Mouse (Mus musculus): ENCODE measurements at regions not wholly inside any gene's neighbourhood (a gene's known extent, or its start where the extent isn't known, plus 50 kb on each side); places are given as distances from the start of the nearest gene placed in this dataset.

DNA sequence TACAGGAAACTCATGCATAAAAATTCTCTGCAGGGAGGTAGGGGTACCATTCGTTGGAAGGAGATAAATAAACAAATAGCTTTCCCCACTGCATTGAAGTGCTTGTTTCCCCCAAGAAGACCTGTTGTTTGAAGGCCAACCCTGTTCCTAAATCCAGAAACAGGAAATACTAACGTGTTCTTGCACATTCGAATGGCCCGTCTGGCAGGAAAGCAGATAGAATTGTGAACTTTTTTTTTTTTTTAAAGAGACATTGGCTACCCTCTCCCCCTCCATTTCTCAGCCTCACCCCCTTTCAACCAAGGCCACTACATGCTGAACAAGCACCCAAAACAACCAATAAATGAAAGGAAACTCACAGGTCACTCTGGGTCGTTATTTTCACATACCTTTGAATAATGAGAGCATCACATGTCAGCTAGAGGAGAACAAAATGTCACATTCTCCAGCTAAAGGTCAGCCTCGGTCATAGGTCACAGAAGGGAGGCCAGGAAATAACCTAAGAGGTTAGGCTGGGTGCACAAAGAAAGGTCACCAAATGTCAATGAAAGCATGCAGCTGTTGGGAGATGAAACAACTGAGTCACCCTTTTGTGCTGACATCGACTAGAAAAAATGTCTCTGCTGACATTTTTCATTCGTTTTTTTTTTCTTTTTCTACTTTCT lies 250.8 kb upstream of the Usp25 start:
- Histone ChIP-seq H3K4me3 (no peak overlapping the region), H3K27me3 (no peaks in the 10 kb centered on the region), H3K27ac (no peak overlapping the region), H3K4me1 (peaks cover 11% of the 10 kb centered on the region), H3K9me3 (no peaks in the 10 kb centered on the region), H3K4me2 (replicated peaks) (no peak overlapping the region), H3K9ac (no peak overlapping the region), H3K36me3 (no peaks in the 10 kb centered on the region)
- WGBS = 5% methylated on average over 8 of the region's 8 CpGs
- ATAC-seq (ENCODE audit: low FRiP score, low read depth) = no peak

DNA sequence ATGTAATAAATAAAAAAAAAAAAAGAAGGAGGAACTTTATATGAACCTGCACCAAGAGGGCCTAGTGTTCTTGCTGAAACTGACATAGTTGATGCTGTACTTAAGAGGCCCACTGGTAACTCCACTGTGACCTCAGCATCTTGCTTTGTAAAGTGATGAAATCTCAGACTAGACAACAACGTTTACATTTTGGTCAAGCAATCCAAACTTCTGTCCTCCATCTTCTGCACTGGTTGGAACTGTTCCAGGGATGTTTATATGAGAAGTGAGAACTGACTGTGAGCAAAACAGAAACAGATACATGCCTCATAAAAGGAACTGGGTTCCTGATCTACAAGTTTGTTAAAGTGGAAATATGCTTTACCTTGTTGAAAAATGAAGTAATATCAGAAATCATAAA lies 251.7 kb upstream of the Usp25 start:
- WGBS = 59% methylated on average over 1 of the region's 1 CpGs
- Histone ChIP-seq H3K27me3 (no peaks in the 10 kb centered on the region), H3K27ac (no peak overlapping the region), H3K36me3 (no peaks in the 10 kb centered on the region), H3K4me2 (replicated peaks) (no peak overlapping the region), H3K4me3 (no peak overlapping the region), H3K9ac (no peak overlapping the region), H3K9me3 (no peaks in the 10 kb centered on the region), H3K4me1 (peaks cover 11% of the 10 kb centered on the region)
- ATAC-seq (ENCODE audit: low FRiP score, low read depth) = no peak

DNA sequence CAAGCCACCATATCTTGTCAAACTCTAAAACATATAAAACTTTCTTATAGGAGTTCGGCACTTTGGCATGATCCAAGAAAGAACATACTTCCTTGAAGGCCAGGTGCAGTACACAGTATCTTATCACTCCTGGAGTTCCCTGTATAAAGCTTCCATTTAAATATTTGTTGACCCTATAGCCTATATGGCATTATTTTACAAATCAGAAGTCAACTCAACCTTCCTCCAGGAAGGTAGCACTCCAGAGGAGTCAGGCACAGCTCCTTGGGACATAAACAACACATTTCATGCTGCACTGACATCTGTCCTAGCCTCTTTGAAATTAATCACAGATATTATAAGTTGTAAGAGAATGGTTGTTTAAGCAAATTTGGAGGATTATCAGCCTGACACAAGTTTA lies 252.5 kb upstream of the Usp25 start:
- no peak overlapping the region for H3K9ac ChIP-seq
- peaks cover 10% of the 10 kb centered on the region for H3K4me1 ChIP-seq
- H3K4me2 ChIP-seq (replicated peaks) = no peak overlapping the region
- no peak for ATAC-seq (ENCODE audit: low FRiP score, low read depth)
- H3K4me3 ChIP-seq = no peak overlapping the region
- H3K27me3 ChIP-seq = no peaks in the 10 kb centered on the region
- WGBS = 90% methylated on average over 1 of the region's 1 CpGs
- H3K36me3 ChIP-seq = no peaks in the 10 kb centered on the region
- H3K27ac ChIP-seq = no peak overlapping the region
- no peaks in the 10 kb centered on the region for H3K9me3 ChIP-seq

DNA sequence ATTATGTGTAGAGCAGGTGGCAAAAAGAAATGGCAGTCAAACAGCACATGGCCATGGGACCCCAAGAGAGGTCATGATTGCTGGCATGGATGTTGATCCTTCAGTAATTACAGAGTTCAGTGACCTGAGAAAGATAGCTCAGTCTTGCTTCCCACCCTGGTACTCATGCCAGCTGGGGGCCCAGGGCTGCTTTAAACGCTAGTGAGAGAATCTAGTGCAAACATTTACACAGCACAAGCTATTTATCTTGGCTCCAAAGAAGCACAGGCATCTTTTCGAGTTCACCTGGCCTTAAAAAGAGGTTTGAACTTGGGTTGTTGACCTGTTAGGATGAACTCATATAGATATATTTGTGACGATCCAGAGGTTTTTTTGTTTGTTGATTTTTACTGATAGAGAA lies 258.6 kb upstream of the Usp25 start:
- no peak overlapping the region for H3K4me3 ChIP-seq
- H3K27me3 ChIP-seq = no peaks in the 10 kb centered on the region
- H3K4me1 ChIP-seq = no peaks in the 10 kb centered on the region
- no peak for ATAC-seq (ENCODE audit: low FRiP score, low read depth)
- H3K27ac ChIP-seq = no peak overlapping the region
- H3K9me3 ChIP-seq = no peaks in the 10 kb centered on the region
- no peak overlapping the region for H3K4me2 ChIP-seq (replicated peaks)
- H3K36me3 ChIP-seq = no peaks in the 10 kb centered on the region
- WGBS = 73% methylated on average over 3 of the region's 3 CpGs
- no peak overlapping the region for H3K9ac ChIP-seq

DNA sequence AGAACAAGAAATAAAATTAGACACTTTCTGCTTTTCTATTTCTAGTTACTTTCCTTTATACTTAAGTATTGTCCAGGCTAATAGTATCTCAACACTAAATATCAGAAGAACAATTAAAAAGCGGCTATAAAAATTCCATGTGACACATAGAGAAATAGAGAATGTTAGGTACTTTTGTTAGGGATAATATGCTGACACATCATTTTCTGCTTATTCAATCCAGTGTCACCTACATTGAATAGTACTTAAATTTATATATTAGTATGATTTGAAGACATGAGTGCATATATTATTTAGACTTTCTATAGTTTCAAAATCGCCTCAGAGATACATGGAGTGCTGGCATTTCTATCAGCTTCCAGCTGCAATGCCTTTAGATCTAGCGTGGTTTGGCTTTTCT lies 267.1 kb upstream of the Usp25 start:
- no peak overlapping the region for H3K4me2 ChIP-seq (replicated peaks)
- no peaks in the 10 kb centered on the region for H3K9me3 ChIP-seq
- ATAC-seq (ENCODE audit: low FRiP score, low read depth) = no peak
- H3K27ac ChIP-seq = no peak overlapping the region
- 96% methylated on average over 3 of the region's 3 CpGs for WGBS
- H3K36me3 ChIP-seq = no peaks in the 10 kb centered on the region
- H3K9ac ChIP-seq = no peak overlapping the region
- H3K27me3 ChIP-seq = no peaks in the 10 kb centered on the region
- no peak overlapping the region for H3K4me3 ChIP-seq
- H3K4me1 ChIP-seq = no peaks in the 10 kb centered on the region

DNA sequence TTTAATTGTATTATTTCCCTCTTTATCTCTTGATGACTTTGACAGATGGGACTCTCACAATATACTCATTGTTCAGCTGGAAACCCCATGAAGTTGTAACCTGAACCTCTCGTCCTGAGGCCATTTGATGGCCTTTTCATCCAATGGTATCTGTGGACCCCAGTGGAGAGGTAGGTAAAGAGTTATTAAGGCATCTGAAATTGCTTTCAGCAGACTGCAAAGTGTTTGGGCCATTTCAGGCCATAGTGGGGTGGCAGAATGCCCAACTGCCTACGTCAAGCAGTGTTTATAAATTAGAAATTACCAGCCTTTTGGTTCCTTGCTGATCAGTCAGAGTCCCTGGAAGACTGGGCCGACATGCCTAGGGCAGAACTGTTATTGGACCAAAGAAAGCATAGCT lies 272.4 kb upstream of the Usp25 start:
- H3K27ac ChIP-seq = no peak overlapping the region
- WGBS = 38% methylated on average over 3 of the region's 3 CpGs
- H3K36me3 ChIP-seq = no peaks in the 10 kb centered on the region
- no peak overlapping the region for H3K4me3 ChIP-seq
- H3K27me3 ChIP-seq = no peaks in the 10 kb centered on the region
- no peaks in the 10 kb centered on the region for H3K4me1 ChIP-seq
- H3K9ac ChIP-seq = no peak overlapping the region
- no peak for ATAC-seq (ENCODE audit: low FRiP score, low read depth)
- H3K4me2 ChIP-seq (replicated peaks) = no peak overlapping the region
- H3K9me3 ChIP-seq = no peaks in the 10 kb centered on the region

DNA sequence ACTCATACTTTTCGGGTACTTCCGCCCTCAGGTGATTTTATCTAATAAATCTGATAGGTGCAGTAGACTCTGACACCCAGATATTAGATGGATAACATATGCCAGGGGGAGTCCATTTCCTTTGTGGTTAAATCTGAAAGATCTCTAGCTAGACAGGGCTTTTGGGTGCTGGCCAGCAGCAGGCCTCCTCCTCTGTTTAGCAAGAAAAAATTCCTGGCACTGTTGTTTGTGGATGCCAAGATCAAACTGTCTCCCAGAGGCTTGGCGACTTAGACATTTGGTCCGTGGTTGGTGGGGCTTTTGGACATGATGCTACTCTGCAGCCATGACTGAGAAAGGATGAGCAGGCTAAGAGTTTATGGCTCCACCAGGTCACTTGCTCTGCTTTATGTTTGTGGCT lies 287.5 kb upstream of the Usp25 start:
- no peak overlapping the region for H3K4me2 ChIP-seq (replicated peaks)
- no peak overlapping the region for H3K9ac ChIP-seq
- no peaks in the 10 kb centered on the region for H3K36me3 ChIP-seq
- no peak overlapping the region for H3K27ac ChIP-seq
- H3K4me3 ChIP-seq = no peak overlapping the region
- WGBS = 74% methylated on average over 4 of the region's 4 CpGs
- no peaks in the 10 kb centered on the region for H3K27me3 ChIP-seq
- H3K9me3 ChIP-seq = no peaks in the 10 kb centered on the region
- no peak for ATAC-seq (ENCODE audit: low FRiP score, low read depth)
- no peaks in the 10 kb centered on the region for H3K4me1 ChIP-seq

DNA sequence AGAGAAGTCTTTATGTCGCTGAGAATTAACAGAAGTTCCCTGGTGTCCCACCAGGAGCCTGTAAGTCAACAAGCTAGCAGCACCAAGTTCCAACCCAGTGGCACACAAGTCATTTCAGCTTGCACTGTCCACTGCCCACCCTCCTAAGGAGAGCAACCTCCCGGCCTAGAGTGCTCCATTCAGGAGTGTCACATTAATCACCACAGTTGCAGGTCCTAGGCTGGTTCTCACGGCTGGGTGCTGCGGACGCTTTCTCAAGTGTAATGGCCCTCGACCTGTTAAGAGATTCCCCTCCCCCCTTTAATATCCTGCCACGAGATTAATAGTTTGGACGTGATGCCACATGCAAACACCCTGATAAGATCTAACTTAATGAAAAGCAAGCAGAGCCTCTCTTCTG lies 288.2 kb upstream of the Usp25 start:
- no peaks in the 10 kb centered on the region for H3K4me1 ChIP-seq
- H3K9me3 ChIP-seq = no peaks in the 10 kb centered on the region
- WGBS = 38% methylated on average over 8 of the region's 8 CpGs
- no peaks in the 10 kb centered on the region for H3K36me3 ChIP-seq
- no peak overlapping the region for H3K4me2 ChIP-seq (replicated peaks)
- no peak overlapping the region for H3K4me3 ChIP-seq
- H3K27me3 ChIP-seq = no peaks in the 10 kb centered on the region
- no peak overlapping the region for H3K9ac ChIP-seq
- no peak for ATAC-seq (ENCODE audit: low FRiP score, low read depth)
- H3K27ac ChIP-seq = no peak overlapping the region

DNA sequence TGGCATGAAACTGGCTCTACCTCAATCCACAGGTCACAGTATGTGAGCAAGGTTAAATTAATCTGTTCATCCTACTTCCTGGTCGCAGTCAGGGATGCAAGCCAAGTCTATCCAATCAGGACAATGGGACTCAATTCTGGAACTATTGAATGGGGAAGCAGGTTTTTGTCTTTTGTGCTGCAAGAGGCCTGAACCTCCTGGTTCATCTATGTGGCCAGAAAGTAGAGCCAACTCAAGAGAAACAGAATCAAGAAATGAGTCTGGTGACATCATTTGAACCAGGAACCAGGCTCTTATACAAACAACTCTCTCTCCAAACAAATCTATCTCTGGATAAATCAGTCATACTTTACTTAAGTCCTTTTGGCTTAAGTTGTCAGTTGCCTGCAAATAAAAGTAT lies 294.7 kb upstream of the Usp25 start:
- 89% methylated on average over 1 of the region's 1 CpGs for WGBS
- H3K27me3 ChIP-seq = no peaks in the 10 kb centered on the region
- ATAC-seq (ENCODE audit: low FRiP score, low read depth) = no peak

DNA sequence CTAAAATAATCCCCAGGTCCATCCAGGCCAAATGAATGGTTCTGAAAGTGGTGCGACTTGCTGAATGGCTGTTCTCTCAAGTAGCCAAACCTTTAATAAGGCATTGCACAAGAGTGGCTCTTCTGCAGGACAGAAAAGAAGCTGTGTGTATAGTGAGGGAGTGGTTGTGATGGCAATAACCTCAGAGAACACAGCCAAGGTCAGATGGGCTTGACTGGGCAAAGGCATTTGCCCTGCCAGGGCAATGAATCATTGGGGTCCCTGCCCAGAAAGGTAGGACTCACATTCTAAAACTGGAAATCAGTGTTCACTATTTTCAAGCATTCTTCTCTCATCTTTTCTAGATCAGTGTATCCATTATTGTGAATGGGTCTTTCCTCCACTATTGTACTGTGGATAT lies 295.4 kb upstream of the Usp25 start:
- Histone ChIP-seq H3K27me3 (no peaks in the 10 kb centered on the region), H3K4me3 (no peak overlapping the region), H3K4me1 (no peaks in the 10 kb centered on the region), H3K4me2 (replicated peaks) (no peak overlapping the region), H3K9ac (no peak overlapping the region), H3K36me3 (no peaks in the 10 kb centered on the region), H3K27ac (no peak overlapping the region), H3K9me3 (no peaks in the 10 kb centered on the region)
- ATAC-seq (ENCODE audit: low FRiP score, low read depth) = no peak
- 86% methylated on average over 1 of the region's 1 CpGs for WGBS

More for the DNA sequence above, 294.7 kb upstream of the Usp25 start:
- no peaks in the 10 kb centered on the region for H3K4me1 ChIP-seq
- no peaks in the 10 kb centered on the region for H3K36me3 ChIP-seq
- H3K9ac ChIP-seq = no peak overlapping the region
- H3K4me3 ChIP-seq = no peak overlapping the region
- H3K9me3 ChIP-seq = no peaks in the 10 kb centered on the region
- H3K4me2 ChIP-seq (replicated peaks) = no peak overlapping the region
- H3K27ac ChIP-seq = no peak overlapping the region

DNA sequence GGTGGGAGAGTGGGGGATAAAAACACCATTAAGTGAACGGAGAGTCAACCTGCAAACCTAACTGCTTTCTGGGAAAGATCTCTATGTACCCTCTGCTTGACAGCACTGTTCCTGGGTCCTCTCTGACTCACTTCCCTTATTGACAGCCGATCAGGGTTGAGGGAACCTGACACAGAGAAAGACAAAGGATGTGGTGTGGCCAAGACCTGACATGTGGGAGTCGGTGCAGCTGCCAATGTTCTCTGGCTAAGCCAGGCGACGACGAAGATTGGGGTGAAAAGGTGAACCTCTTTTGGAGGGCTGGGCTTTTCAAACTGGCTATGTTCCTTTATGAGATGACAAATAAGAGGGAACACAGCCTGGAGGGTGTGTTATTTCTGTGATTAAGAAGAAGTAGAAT lies 318.6 kb upstream of the Usp25 start:
- ATAC-seq (ENCODE audit: low FRiP score, low read depth) = no peak
- WGBS = 48% methylated on average over 6 of the region's 6 CpGs
- no peaks in the 10 kb centered on the region for H3K4me1 ChIP-seq
- H3K4me3 ChIP-seq = no peak overlapping the region
- no peaks in the 10 kb centered on the region for H3K36me3 ChIP-seq
- H3K27me3 ChIP-seq = no peaks in the 10 kb centered on the region
- H3K27ac ChIP-seq = no peak overlapping the region
- H3K9me3 ChIP-seq = no peaks in the 10 kb centered on the region
- no peak overlapping the region for H3K4me2 ChIP-seq (replicated peaks)
- H3K9ac ChIP-seq = no peak overlapping the region

DNA sequence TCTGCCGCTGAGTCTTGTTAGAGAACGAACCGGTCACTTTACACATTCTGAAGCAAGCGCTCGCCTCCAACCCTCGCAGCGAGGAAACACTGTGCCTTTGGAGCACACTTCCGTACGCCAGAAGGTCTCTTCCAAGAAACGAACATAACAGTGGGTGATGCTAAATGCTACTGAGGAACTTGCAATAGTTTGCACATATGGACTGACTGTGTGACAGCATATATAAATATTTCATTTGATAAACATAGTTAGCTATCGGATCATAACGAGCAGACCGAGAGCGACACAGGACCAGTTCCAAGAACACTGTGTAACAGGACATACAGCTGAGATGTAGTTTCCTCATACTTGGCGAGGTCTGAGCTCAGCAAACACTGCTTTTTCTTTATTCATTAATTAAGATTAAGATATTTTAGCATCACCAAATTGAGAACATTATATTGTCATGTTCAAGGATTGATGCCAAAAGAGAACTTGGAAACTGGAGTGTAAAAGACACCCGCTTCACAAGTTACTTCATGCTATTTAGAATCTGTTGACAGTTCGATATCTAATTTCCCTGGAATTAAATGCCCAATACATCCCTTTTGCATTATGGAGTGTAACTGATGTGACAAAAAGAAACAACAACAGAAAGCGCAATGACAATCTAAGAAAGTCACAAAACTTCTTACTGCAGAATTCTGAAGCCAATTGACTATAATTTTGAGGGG lies 314.3 kb upstream of the Nrip1 start:
- H3K4me1 ChIP-seq = no peaks in the 10 kb centered on the region
- 90% methylated on average over 18 of the region's 18 CpGs for WGBS
- H3K27ac ChIP-seq = no peak overlapping the region
- no peak overlapping the region for H3K4me2 ChIP-seq (replicated peaks)
- no peak overlapping the region for H3K9ac ChIP-seq
- ATAC-seq (ENCODE audit: low FRiP score, low read depth) = no peak
- no peaks in the 10 kb centered on the region for H3K9me3 ChIP-seq
- no peaks in the 10 kb centered on the region for H3K27me3 ChIP-seq
- no peak overlapping the region for H3K4me3 ChIP-seq
- no peaks in the 10 kb centered on the region for H3K36me3 ChIP-seq

DNA sequence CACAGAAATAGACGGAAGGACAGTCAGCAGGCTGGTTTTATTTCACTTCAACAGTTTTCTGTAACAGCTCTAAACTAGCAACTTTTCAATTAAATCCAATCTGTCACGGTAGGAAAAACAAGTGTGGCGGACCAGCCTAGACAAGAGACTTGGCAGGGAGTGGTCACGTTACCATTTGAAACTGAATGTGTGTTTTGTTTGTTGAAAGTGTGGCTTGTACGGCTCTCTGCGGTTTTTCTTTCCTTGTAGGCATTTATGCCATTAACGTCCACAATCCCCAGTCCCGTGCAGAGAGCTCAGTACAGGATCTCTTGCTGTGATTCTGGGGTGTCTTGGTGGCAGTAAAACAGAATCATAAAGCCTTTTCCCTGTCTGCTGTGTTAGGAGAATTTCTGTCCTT lies 311.9 kb upstream of the Nrip1 start:
- Histone ChIP-seq H3K4me2 (replicated peaks) (no peak overlapping the region), H3K36me3 (no peaks in the 10 kb centered on the region), H3K4me3 (no peak overlapping the region), H3K27ac (no peak overlapping the region), H3K27me3 (no peaks in the 10 kb centered on the region), H3K9me3 (no peaks in the 10 kb centered on the region), H3K4me1 (no peaks in the 10 kb centered on the region), H3K9ac (no peak overlapping the region)
- 45% methylated on average over 8 of the region's 8 CpGs for whole genome bisulfite sequencing
- no peak for ATAC-seq (ENCODE audit: low FRiP score, low read depth)
